Mouse (Mus musculus): ENCODE data around the gene Rdh14. TPM values are rescaled to one million over a fixed set of nuclear protein-coding genes. Genes with fewer than 3 reads are reported as not detected.

Rdh14 gene
- 24.0 and 29.4 TPM in 2 replicates for polyA plus RNA-seq (2014; fragmentation: Nextera tagmentation; extraction: Ambion mirVana)

GRCm38 (mm10) chr12:10390671-10391441, at the start of gene Rdh14:
TSS of gene Rdh14 (plus strand) at chr12:10390772.
- peak within 1 kb of the TSS; percentile 91 for H3K9ac ChIP-seq (ENCODE audit: low read length)
- H3K4me2 ChIP-seq (ENCODE audit: low read depth, low read length, severe bottlenecking) = peak within 1 kb of the TSS; percentile 73
- H3K36me3 ChIP-seq (ENCODE audit: control insufficient read depth, insufficient read depth, low read length) = no peaks in the 10 kb centered on the region
- peak within 1 kb of the TSS; percentile 79 for H3K27ac ChIP-seq (ENCODE audit: low read depth, low read length)
- H3K9me3 ChIP-seq (ENCODE audit: control insufficient read depth, low read length) = no peaks in the 10 kb centered on the region
- H3K4me1 ChIP-seq (replicated peaks; ENCODE audit: control insufficient read depth, insufficient read depth, low read length) = no peaks in the 10 kb centered on the region
- ATAC-seq (replicated peaks; ENCODE audit: low FRiP score) = peak; percentile 98
- H3K27me3 ChIP-seq (ENCODE audit: control insufficient read depth, insufficient read depth, low read length) = no peaks in the 10 kb centered on the region
- WGBS = under 1% methylated on average over 51 of the region's 53 CpGs
- peak within 1 kb of the TSS; percentile 69 for H3K4me3 ChIP-seq (ENCODE audit: low read depth, low read length)
- peak; percentile 96 for DNase-seq (ENCODE audit: low spot score)

- H3K36me3 ChIP-seq (ENCODE audit: control insufficient read depth, insufficient read depth, low read length) = no peaks in the 10 kb centered on the region
- no peak for ATAC-seq (replicated peaks; ENCODE audit: low FRiP score)
- H3K27me3 ChIP-seq (ENCODE audit: control insufficient read depth, insufficient read depth, low read length) = no peaks in the 10 kb centered on the region
- H3K4me2 ChIP-seq (ENCODE audit: low read depth, low read length, severe bottlenecking) = no peak overlapping the region
- 54% methylated on average over 3 of the region's 3 CpGs for WGBS
- H3K4me3 ChIP-seq (ENCODE audit: low read depth, low read length) = no peak overlapping the region
- DNase-seq (ENCODE audit: low spot score) = no peak
- H3K9me3 ChIP-seq (ENCODE audit: control insufficient read depth, low read length) = no peaks in the 10 kb centered on the region
- H3K9ac ChIP-seq (ENCODE audit: low read length) = no peak overlapping the region
- H3K4me1 ChIP-seq (replicated peaks; ENCODE audit: control insufficient read depth, insufficient read depth, low read length) = no peaks in the 10 kb centered on the region
- no peak overlapping the region for H3K27ac ChIP-seq (ENCODE audit: low read depth, low read length)
These were observed 39.9 kb upstream of the Rdh14 start for GRCm38 (mm10) chr12:10350706-10351105.

- no peaks in the 10 kb centered on the region for H3K36me3 ChIP-seq (ENCODE audit: control insufficient read depth, insufficient read depth, low read length)
- ATAC-seq (replicated peaks; ENCODE audit: low FRiP score) = no peak
- no peak overlapping the region for H3K4me3 ChIP-seq (ENCODE audit: low read depth, low read length)
- no peaks in the 10 kb centered on the region for H3K4me1 ChIP-seq (replicated peaks; ENCODE audit: control insufficient read depth, insufficient read depth, low read length)
- no peak overlapping the region for H3K27ac ChIP-seq (ENCODE audit: low read depth, low read length)
- no peak for DNase-seq (ENCODE audit: low spot score)
- no peaks in the 10 kb centered on the region for H3K9me3 ChIP-seq (ENCODE audit: control insufficient read depth, low read length)
- H3K4me2 ChIP-seq (ENCODE audit: low read depth, low read length, severe bottlenecking) = no peak overlapping the region
- H3K9ac ChIP-seq (ENCODE audit: low read length) = no peak overlapping the region
- H3K27me3 ChIP-seq (ENCODE audit: control insufficient read depth, insufficient read depth, low read length) = no peaks in the 10 kb centered on the region
- 65% methylated on average over 6 of the region's 6 CpGs for WGBS
These were observed 32.8 kb upstream of the Rdh14 start for GRCm38 (mm10) chr12:10357756-10358155.

- no peak for DNase-seq (ENCODE audit: low spot score)
- no peak within 1 kb of the TSS for H3K9ac ChIP-seq (ENCODE audit: low read length)
- no peak within 1 kb of the TSS for H3K4me3 ChIP-seq (ENCODE audit: low read depth, low read length)
- no peaks in the 10 kb centered on the region for H3K36me3 ChIP-seq (ENCODE audit: control insufficient read depth, insufficient read depth, low read length)
- no peak within 1 kb of the TSS for H3K4me2 ChIP-seq (ENCODE audit: low read depth, low read length, severe bottlenecking)
- 79% methylated on average over 3 of the region's 3 CpGs for WGBS
- no peaks in the 10 kb centered on the region for H3K4me1 ChIP-seq (replicated peaks; ENCODE audit: control insufficient read depth, insufficient read depth, low read length)
- no peak for ATAC-seq (replicated peaks; ENCODE audit: low FRiP score)
- H3K27me3 ChIP-seq (ENCODE audit: control insufficient read depth, insufficient read depth, low read length) = no peaks in the 10 kb centered on the region
- no peaks in the 10 kb centered on the region for H3K9me3 ChIP-seq (ENCODE audit: control insufficient read depth, low read length)
- H3K27ac ChIP-seq (ENCODE audit: low read depth, low read length) = no peak within 1 kb of the TSS
These were observed 20.9 kb upstream of the Rdh14 start, which contains the start of gene Nt5c1b for GRCm38 (mm10) chr12:10369673-10370072. TSS of gene Nt5c1b (plus strand) at chr12:10369973.

- no peaks in the 10 kb centered on the region for H3K9me3 ChIP-seq (ENCODE audit: control insufficient read depth, low read length)
- ATAC-seq (replicated peaks; ENCODE audit: low FRiP score) (no peak), DNase-seq (ENCODE audit: low spot score) (no peak)
- H3K27ac ChIP-seq (ENCODE audit: low read depth, low read length) = no peak overlapping the region
- no peak overlapping the region for H3K4me2 ChIP-seq (ENCODE audit: low read depth, low read length, severe bottlenecking)
- 73% methylated on average over 1 of the region's 1 CpGs for WGBS
- no peaks in the 10 kb centered on the region for H3K36me3 ChIP-seq (ENCODE audit: control insufficient read depth, insufficient read depth, low read length)
- no peaks in the 10 kb centered on the region for H3K27me3 ChIP-seq (ENCODE audit: control insufficient read depth, insufficient read depth, low read length)
- no peak overlapping the region for H3K4me3 ChIP-seq (ENCODE audit: low read depth, low read length)
- no peaks in the 10 kb centered on the region for H3K4me1 ChIP-seq (replicated peaks; ENCODE audit: control insufficient read depth, insufficient read depth, low read length)
- H3K9ac ChIP-seq (ENCODE audit: low read length) = no peak overlapping the region
These were observed 10.2 kb downstream of the Rdh14 start for GRCm38 (mm10) chr12:10400788-10401187.

- no peak overlapping the region for H3K4me2 ChIP-seq (ENCODE audit: low read depth, low read length, severe bottlenecking)
- ATAC-seq (replicated peaks; ENCODE audit: low FRiP score) (no peak), DNase-seq (ENCODE audit: low spot score) (no peak)
- WGBS = 85% methylated on average over 9 of the region's 9 CpGs
- no peak overlapping the region for H3K9ac ChIP-seq (ENCODE audit: low read length)
- no peaks in the 10 kb centered on the region for H3K27me3 ChIP-seq (ENCODE audit: control insufficient read depth, insufficient read depth, low read length)
- no peak overlapping the region for H3K4me3 ChIP-seq (ENCODE audit: low read depth, low read length)
- H3K27ac ChIP-seq (ENCODE audit: low read depth, low read length) = no peak overlapping the region
- H3K36me3 ChIP-seq (ENCODE audit: control insufficient read depth, insufficient read depth, low read length) = no peaks in the 10 kb centered on the region
- H3K4me1 ChIP-seq (replicated peaks; ENCODE audit: control insufficient read depth, insufficient read depth, low read length) = no peaks in the 10 kb centered on the region
- H3K9me3 ChIP-seq (ENCODE audit: control insufficient read depth, low read length) = no peaks in the 10 kb centered on the region
These were observed 12.0 kb downstream of the Rdh14 start for GRCm38 (mm10) chr12:10402421-10403115.

- H3K9me3 ChIP-seq (ENCODE audit: control insufficient read depth, low read length) = no peaks in the 10 kb centered on the region
- H3K4me3 ChIP-seq (ENCODE audit: low read depth, low read length) = no peak overlapping the region
- H3K27me3 ChIP-seq (ENCODE audit: control insufficient read depth, insufficient read depth, low read length) = no peaks in the 10 kb centered on the region
- ATAC-seq (replicated peaks; ENCODE audit: low FRiP score) (no peak), DNase-seq (ENCODE audit: low spot score) (no peak)
- no peak overlapping the region for H3K27ac ChIP-seq (ENCODE audit: low read depth, low read length)
- no peak overlapping the region for H3K9ac ChIP-seq (ENCODE audit: low read length)
- no peak overlapping the region for H3K4me2 ChIP-seq (ENCODE audit: low read depth, low read length, severe bottlenecking)
- WGBS = 93% methylated on average over 3 of the region's 3 CpGs
- no peaks in the 10 kb centered on the region for H3K36me3 ChIP-seq (ENCODE audit: control insufficient read depth, insufficient read depth, low read length)
- no peaks in the 10 kb centered on the region for H3K4me1 ChIP-seq (replicated peaks; ENCODE audit: control insufficient read depth, insufficient read depth, low read length)
These were observed 20.1 kb downstream of the Rdh14 start for GRCm38 (mm10) chr12:10410511-10411179.

GRCm38 (mm10) chr12:10411453-10411852, 20.9 kb downstream of the Rdh14 start:
- Histone ChIP-seq H3K36me3 (ENCODE audit: control insufficient read depth, insufficient read depth, low read length) (no peaks in the 10 kb centered on the region), H3K4me2 (ENCODE audit: low read depth, low read length, severe bottlenecking) (no peak overlapping the region), H3K4me1 (replicated peaks; ENCODE audit: control insufficient read depth, insufficient read depth, low read length) (no peaks in the 10 kb centered on the region), H3K27me3 (ENCODE audit: control insufficient read depth, insufficient read depth, low read length) (no peaks in the 10 kb centered on the region), H3K27ac (ENCODE audit: low read depth, low read length) (no peak overlapping the region), H3K9ac (ENCODE audit: low read length) (no peak overlapping the region), H3K9me3 (ENCODE audit: control insufficient read depth, low read length) (no peaks in the 10 kb centered on the region), H3K4me3 (ENCODE audit: low read depth, low read length) (no peak overlapping the region)
- DNase-seq (ENCODE audit: low spot score) = no peak
- 93% methylated on average over 1 of the region's 1 CpGs for WGBS
- no peak for ATAC-seq (replicated peaks; ENCODE audit: low FRiP score)

All from forebrain, embryonic 11.5 days (tissue).